Mouse (Mus musculus) myocyte (in vitro differentiated cells): ENCODE data around the gene Epb41. TPM values are rescaled to one million over a fixed set of nuclear protein-coding genes. Genes with fewer than 3 reads are reported as not detected.
A peak's percentile ranks its signal among the peaks of the same experiment; 100 is the strongest.

Experiments
- H3K27me3 ChIP-seq: one replicate; pipeline ENCODE4 v1.6.1; 2011; ENCODE audit not compliant: control insufficient read depth, insufficient read depth, insufficient read length
- H3K36me3 ChIP-seq: one replicate; pipeline ENCODE4 v1.6.1; 2011; ENCODE audit not compliant: control insufficient read depth, insufficient read depth
- H3K4me2 ChIP-seq: one replicate; pipeline ENCODE4 v1.6.1; 2011; ENCODE audit warnings: low read depth, control low read depth
- H3K4me3 ChIP-seq: one replicate; pipeline ENCODE4 v1.5.1; 2011; ENCODE audit warnings: mild to moderate bottlenecking, control low read depth, moderate library complexity
- H3K79me2 ChIP-seq: one replicate; pipeline ENCODE4 v1.6.1; 2011; ENCODE audit not compliant: control insufficient read depth, insufficient read depth
- H3ac ChIP-seq: one replicate; pipeline ENCODE4 v1.6.1; 2011; ENCODE audit not compliant: control insufficient read depth, insufficient read length
- CEBPB ChIP-seq: IDR thresholded peaks from 2 replicates; pipeline ENCODE4 v1.6.1; 2011; ENCODE audit warnings: mild to moderate bottlenecking, moderate library complexity; ENCODE audit not compliant: poor library complexity, insufficient read depth, severe bottlenecking
- MAX ChIP-seq: IDR thresholded peaks from one replicate; pipeline ENCODE4 v1.6.1; 2011; ENCODE audit warnings: low read depth, mild to moderate bottlenecking, control low read depth
- MYOD1 ChIP-seq, 3 experiments: IDR thresholded peaks; one replicate each; pipeline ENCODE4 v1.6.1; 2011; ENCODE audit warnings: control low read depth in 2 of 3, low read depth in 2 of 3, mild to moderate bottlenecking in 2 of 3, moderate library complexity in 1 of 3; ENCODE audit not compliant: insufficient read length in 2 of 3, control insufficient read depth in 1 of 3
- MYOG ChIP-seq, 3 experiments: IDR thresholded peaks; one replicate each; pipeline ENCODE4 v1.6.1; 2011; ENCODE audit warnings: control low read depth in 2 of 3, low read depth in 2 of 3, mild to moderate bottlenecking in 2 of 3; ENCODE audit not compliant: insufficient read length in 2 of 3, control insufficient read depth in 1 of 3, insufficient read depth in 1 of 3
- POLR2A ChIP-seq: IDR thresholded peaks from one replicate; pipeline ENCODE4 v1.6.1; 2011; ENCODE audit warnings: low read depth, mild to moderate bottlenecking, control low read depth, moderate library complexity; ENCODE audit not compliant: insufficient read length
- POLR2AphosphoS2 ChIP-seq: IDR thresholded peaks from one replicate; pipeline ENCODE4 v1.6.1; 2011; ENCODE audit warnings: low read depth, control low read depth; ENCODE audit not compliant: insufficient read length
- SRF ChIP-seq: IDR thresholded peaks from one replicate; pipeline ENCODE4 v1.6.1; 2011; ENCODE audit warnings: low read depth; ENCODE audit not compliant: control insufficient read depth, insufficient read length
- TCF12 ChIP-seq: IDR thresholded peaks from one replicate; pipeline ENCODE4 v1.6.1; 2011; ENCODE audit warnings: mild to moderate bottlenecking, control low read depth; ENCODE audit not compliant: poor library complexity, insufficient read depth, severe bottlenecking
- TCF3 ChIP-seq: IDR thresholded peaks from one replicate; pipeline ENCODE4 v1.6.1; 2011; ENCODE audit warnings: low read depth, control low read depth; ENCODE audit not compliant: insufficient read length
- USF1 ChIP-seq: IDR thresholded peaks from one replicate; pipeline ENCODE4 v1.6.1; 2011; ENCODE audit warnings: low read depth, mild to moderate bottlenecking, control low read depth, moderate library complexity
- polyA plus RNA-seq: library from polyadenylated mRNA; unstranded; fragments of >200 nt; fragmentation: generic; extraction: Trizol; gene quantifications from one replicate; pipeline ENCODE4 v1.2.1, GENCODE M21; 2012; ENCODE audit warnings: missing spikeins

Epb41 gene
- polyA plus RNA-seq, 1 experiment = 4.8 TPM

GRCm38 (mm10) chr4:131875242-131875641, 199.9 kb downstream of the Epb41 start:
- peaks cover 66% of the 10 kb centered on the region for H3K79me2 ChIP-seq
- H3K36me3 ChIP-seq = no peaks in the 10 kb centered on the region
- peak overlapping the region; percentile 88 for H3K4me2 ChIP-seq
- no peaks in the 10 kb centered on the region for H3K27me3 ChIP-seq
- peak overlapping the region; percentile 87 for H3K4me3 ChIP-seq
- TF ChIP-seq MYOD1 (IDR thresholded peaks at IDR 0.05; ENCODE audit: control insufficient read depth in 1 of 3, insufficient read length in 2 of 3, low read depth in 2 of 3) = peak in 2 of 3 experiments; percentile 52 to 60
- no peak for TF ChIP-seq POLR2AphosphoS2
- TF ChIP-seq MYOG (IDR thresholded peaks at IDR 0.05; ENCODE audit: control insufficient read depth in 1 of 3, insufficient read depth in 1 of 3, insufficient read length in 2 of 3, low read depth in 2 of 3) = peak in 2 of 3 experiments; percentile 7 to 22
- no peak overlapping the region for H3ac ChIP-seq

DNA sequence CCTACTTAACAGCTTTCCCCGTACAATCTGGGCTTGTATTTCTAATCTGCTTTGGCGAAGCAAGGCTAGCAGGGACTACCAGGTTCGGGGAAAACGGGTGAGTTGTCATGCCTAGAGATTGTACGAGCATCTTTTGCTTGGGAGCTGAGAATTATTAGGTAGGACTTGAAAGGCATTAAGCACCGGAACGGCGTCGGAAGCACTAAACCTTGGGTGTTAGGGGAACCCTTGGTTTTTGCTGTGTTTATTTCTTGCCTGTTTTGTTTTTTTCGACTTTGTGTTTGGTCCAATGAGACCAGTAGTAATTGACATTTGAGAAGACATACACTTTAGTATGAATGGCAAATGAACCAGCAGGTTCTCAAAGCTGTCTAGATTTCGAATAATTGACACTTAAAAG, 200.6 kb downstream of the Epb41 start:
- Histone ChIP-seq H3ac (peak overlapping the region; percentile 81), H3K4me3 (peak overlapping the region; percentile 87)
- no peak for TF ChIP-seq POLR2A
- TF ChIP-seq MYOG (IDR thresholded peaks at IDR 0.05; ENCODE audit: control insufficient read depth in 1 of 3, insufficient read depth in 1 of 3, insufficient read length in 2 of 3, low read depth in 2 of 3) = no peak
- TF ChIP-seq TCF3 = no peak
- no peak for TF ChIP-seq MAX
- TF ChIP-seq CEBPB = no peak
- TF ChIP-seq USF1 = no peak
- TF ChIP-seq MYOD1 (IDR thresholded peaks at IDR 0.05; ENCODE audit: control insufficient read depth in 1 of 3, insufficient read length in 2 of 3, low read depth in 2 of 3) = no peak
- no peak for TF ChIP-seq SRF
- no peak for TF ChIP-seq TCF12

DNA sequence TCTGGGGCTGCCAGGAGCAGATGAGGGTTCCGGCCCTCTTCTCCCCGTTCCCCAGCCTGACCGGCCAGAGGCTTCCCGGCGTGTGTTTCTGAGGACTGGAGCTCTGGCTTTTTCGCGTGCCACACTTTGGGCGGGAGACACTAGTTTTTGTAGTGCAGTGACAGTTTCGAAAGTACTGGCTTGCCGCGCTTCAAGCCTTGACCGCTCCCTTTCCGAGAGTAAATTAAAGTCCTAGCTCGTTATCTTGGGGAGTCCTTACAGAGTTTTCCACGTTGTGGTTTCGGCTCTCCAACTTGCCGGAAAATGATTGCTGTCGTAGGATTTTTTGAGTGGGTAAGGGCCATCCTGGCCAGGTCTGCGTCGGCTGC, 201.0 kb downstream of the Epb41 start:
- no peaks in the 10 kb centered on the region for H3K27me3 ChIP-seq
- peak overlapping the region; percentile 87 for H3K4me3 ChIP-seq
- no peak for TF ChIP-seq POLR2A
- H3K36me3 ChIP-seq = no peaks in the 10 kb centered on the region
- H3K4me2 ChIP-seq = peak overlapping the region; percentile 88
- peak overlapping the region; percentile 81 for H3ac ChIP-seq
- H3K79me2 ChIP-seq = peaks cover 56% of the 10 kb centered on the region

More for the DNA sequence above, 200.6 kb downstream of the Epb41 start:
- Histone ChIP-seq H3K27me3 (no peaks in the 10 kb centered on the region), H3K79me2 (peaks cover 60% of the 10 kb centered on the region), H3K36me3 (no peaks in the 10 kb centered on the region), H3K4me2 (peak overlapping the region; percentile 88)

Other genes starting within 250 kb of the Epb41 start
- 1.0 TPM for gene Ptpru, start 237.0 kb downstream of the Epb41 start, polyA plus RNA-seq
- 38.6 TPM for gene Mecr, start 231.9 kb downstream of the Epb41 start, polyA plus RNA-seq
- gene Srsf4, start 201.7 kb downstream of the Epb41 start, polyA plus RNA-seq = 33.5 TPM
- gene Tmem200b, start 153.6 kb downstream of the Epb41 start, polyA plus RNA-seq = 0.76 TPM
- 0.02 TPM for gene Gm10300, start 624 bp downstream of the Epb41 start, polyA plus RNA-seq
- gene Oprd1, start 69.2 kb upstream of the Epb41 start, polyA plus RNA-seq = not detected
- 20.7 TPM for gene Ythdf2, start 137.0 kb upstream of the Epb41 start, polyA plus RNA-seq
- gene Gmeb1, start 186.3 kb upstream of the Epb41 start, polyA plus RNA-seq = 11.7 TPM
- 26.6 TPM for gene Taf12, start 199.1 kb upstream of the Epb41 start, polyA plus RNA-seq
- 0.30 TPM for gene Rab42, start 228.1 kb upstream of the Epb41 start, polyA plus RNA-seq